In the genomic region with DNA sequence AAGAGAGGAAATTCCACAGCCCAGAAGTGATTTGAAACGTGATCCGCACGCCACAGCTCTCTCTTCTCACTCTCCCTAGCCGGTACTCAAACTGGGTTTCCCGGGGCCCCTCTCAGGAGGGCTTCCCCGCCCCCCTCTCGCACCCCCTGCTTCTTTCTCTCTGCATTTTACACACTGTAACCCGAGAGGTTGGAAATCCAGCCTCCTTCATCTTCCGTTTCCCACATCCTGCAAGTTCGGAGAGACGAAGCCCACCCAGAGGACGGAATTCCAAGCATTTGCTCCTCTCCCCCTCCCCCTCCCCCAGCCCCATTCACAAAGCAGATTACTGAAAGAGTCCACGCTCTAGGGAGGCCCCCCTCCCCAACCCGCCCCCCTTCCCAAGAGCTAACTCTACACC, we compare ENCODE assay signal across 8 mouse cellular contexts. TPM values are rescaled to one million over a fixed set of nuclear protein-coding genes. Genes with fewer than 3 reads are reported as not detected.
A peak's percentile ranks its signal among the peaks of the same experiment; 100 is the strongest.
DNase-seq lines count a peak whose midpoint lies in the region; ATAC-seq lines count a peak whose summit lies in the region.

No protein-coding gene starts in this region.

- no peaks in the 10 kb centered on the region for H3K36me3 ChIP-seq in kidney, embryonic 16.5 days (ENCODE audit: insufficient read depth, low read length)
- no peaks in the 10 kb centered on the region for H3K36me3 ChIP-seq in embryonic facial prominence, embryonic 13.5 days
- no peaks in the 10 kb centered on the region for H3K36me3 ChIP-seq in limb, embryonic 10.5 days
- no peaks in the 10 kb centered on the region for H3K36me3 ChIP-seq in neural tube, embryonic 13.5 days

- H3K27ac ChIP-seq in kidney, embryonic 16.5 days (ENCODE audit: low read length) = peak overlapping the region; percentile 90
- H3K27ac ChIP-seq in embryonic facial prominence, embryonic 13.5 days = peak overlapping the region; percentile 91
- H3K27ac ChIP-seq in limb, embryonic 10.5 days = peak overlapping the region; percentile 91
- H3K27ac ChIP-seq in neural tube, embryonic 13.5 days (replicated peaks) = peak overlapping the region; percentile 66

- H3K4me1 ChIP-seq in kidney, embryonic 16.5 days (ENCODE audit: insufficient read depth, low read length) = peaks cover 49% of the 10 kb centered on the region
- H3K4me1 ChIP-seq in embryonic facial prominence, embryonic 13.5 days = peaks cover 56% of the 10 kb centered on the region
- peaks cover 91% of the 10 kb centered on the region for H3K4me1 ChIP-seq in limb, embryonic 10.5 days
- peaks cover 57% of the 10 kb centered on the region for H3K4me1 ChIP-seq in neural tube, embryonic 13.5 days (replicated peaks)

- no peaks in the 10 kb centered on the region for H3K9me3 ChIP-seq in kidney, embryonic 16.5 days (ENCODE audit: low read length)
- no peaks in the 10 kb centered on the region for H3K9me3 ChIP-seq in embryonic facial prominence, embryonic 13.5 days
- no peaks in the 10 kb centered on the region for H3K9me3 ChIP-seq in limb, embryonic 10.5 days (replicated peaks)
- no peaks in the 10 kb centered on the region for H3K9me3 ChIP-seq in neural tube, embryonic 13.5 days

- 2% methylated on average over 14 of the region's 14 CpGs for WGBS in kidney, embryonic 16.5 days
- WGBS in embryonic facial prominence, embryonic 13.5 days = 0% methylated on average over 14 of the region's 14 CpGs
- under 1% methylated on average over 14 of the region's 14 CpGs for WGBS in limb, embryonic 10.5 days
- 1% methylated on average over 14 of the region's 14 CpGs for WGBS in neural tube, embryonic 13.5 days

- H3K4me3 ChIP-seq in kidney, embryonic 16.5 days (ENCODE audit: low read length) = peak overlapping the region; percentile 29
- H3K4me3 ChIP-seq in embryonic facial prominence, embryonic 13.5 days = peak overlapping the region; percentile 33
- peak overlapping the region; percentile 49 for H3K4me3 ChIP-seq in limb, embryonic 10.5 days
- peak overlapping the region; percentile 13 for H3K4me3 ChIP-seq in neural tube, embryonic 13.5 days

- peak overlapping the region; percentile 50 for H3K9ac ChIP-seq in kidney, embryonic 16.5 days (replicated peaks; ENCODE audit: low read length)
- peak overlapping the region; percentile 49 for H3K9ac ChIP-seq in embryonic facial prominence, embryonic 13.5 days
- peak overlapping the region; percentile 45 for H3K9ac ChIP-seq in neural tube, embryonic 13.5 days

- no peaks in the 10 kb centered on the region for H3K27me3 ChIP-seq in kidney, embryonic 16.5 days (ENCODE audit: insufficient read depth, low read length)
- H3K27me3 ChIP-seq in embryonic facial prominence, embryonic 13.5 days = no peaks in the 10 kb centered on the region
- H3K27me3 ChIP-seq in limb, embryonic 10.5 days (ENCODE audit: low read depth, poor library complexity, severe bottlenecking) = no peaks in the 10 kb centered on the region
- 0 out of 2 replicates have a peak, but pooled peaks cover 4% of the 10 kb centered on the region for H3K27me3 ChIP-seq in neural tube, embryonic 13.5 days

- DNase-seq in kidney, adult 8-10 months = no peak
- peak; percentile 91 for DNase-seq in limb, embryonic 10.5 days (ENCODE audit: low spot score)
- no peak for DNase-seq in spleen, adult 18-20 months
- DNase-seq in layer of hippocampus, postnatal 36 days = no peak
- no peak for DNase-seq in cerebellum, adult 8-10 months

- H3K4me2 ChIP-seq in kidney, embryonic 16.5 days (replicated peaks; ENCODE audit: low read depth, low read length) = peak overlapping the region; percentile 52
- peak overlapping the region; percentile 57 for H3K4me2 ChIP-seq in embryonic facial prominence, embryonic 13.5 days
- H3K4me2 ChIP-seq in neural tube, embryonic 13.5 days = peak overlapping the region; percentile 52

- peak; percentile 84 for ATAC-seq in kidney, embryonic 16.5 days (ENCODE audit: low FRiP score, low TSS enrichment)
- peak; percentile 87 for ATAC-seq in embryonic facial prominence, embryonic 13.5 days (ENCODE audit: insufficient number of reproducible peaks, insufficient read depth, low FRiP score, low TSS enrichment, low read depth)
- ATAC-seq in neural tube, embryonic 13.5 days (ENCODE audit: low read depth) = peak; percentile 60

RNA-seq across cellular contexts. Expression of a gene that starts 26.5 kb away (rescaled TPM):
- polyA plus RNA-seq in kidney, embryonic 16.5 days (2015; fragmentation: Nextera tagmentation; extraction: Ambion mirVana) = 12.5 and 14.5 TPM in 2 replicates
- 16.1 and 17.4 TPM in 2 replicates for polyA plus RNA-seq in embryonic facial prominence, embryonic 13.5 days (2015; fragmentation: Nextera tagmentation; extraction: Ambion mirVana)
- polyA plus RNA-seq in limb, embryonic 10.5 days (2016; fragmentation: Nextera tagmentation; extraction: Ambion mirVana) = 27.4 and 31.0 TPM in 2 replicates
- polyA plus RNA-seq in neural tube, embryonic 13.5 days (2015; fragmentation: Nextera tagmentation; extraction: Ambion mirVana) = 12.4 and 14.4 TPM in 2 replicates
- total RNA-seq in layer of hippocampus, postnatal 36 days (2021) = 1 to 10 TPM; 3.7 to 5.9 TPM
